Mouse (Mus musculus): ENCODE results near the gene Ccdc88c.

- TF ChIP-seq GATA1 (IDR thresholded peaks at IDR 0.05; ENCODE audit: low read length) (no peak), TAL1 (IDR thresholded peaks at IDR 0.05; ENCODE audit: low read length) (no peak)
Measured at GRCm38 (mm10) chr12:101024824-101025223, 4.0 kb downstream of the Ccdc88c start.

Data from erythroblast, embryonic 14.5 days (primary cell).